Mouse (Mus musculus) kidney, postnatal 14 days (tissue): Measurements from ENCODE around the gene Jak1.

Source experiments
- DNase-seq: peaks from one replicate; pipeline ENCODE4 v3.0.0; 2022; ENCODE audit warnings: mixed read lengths

Gene Jak1

GRCm38 (mm10) chr4:101182603-101183011, 82.5 kb downstream of the Jak1 start:
- peak; percentile 61 for DNase-seq

GRCm38 (mm10) chr4:101180681-101181080, 84.4 kb downstream of the Jak1 start:
- no peak for DNase-seq

GRCm38 (mm10) chr4:101179836-101180235, 85.2 kb downstream of the Jak1 start:
- no peak for DNase-seq

- no peak for DNase-seq
These were observed 86.0 kb downstream of the Jak1 start for GRCm38 (mm10) chr4:101179076-101179475.

GRCm38 (mm10) chr4:101177796-101178195, 87.3 kb downstream of the Jak1 start:
- no peak for DNase-seq

GRCm38 (mm10) chr4:101176123-101176522, 89.0 kb downstream of the Jak1 start:
- DNase-seq = no peak

DNA sequence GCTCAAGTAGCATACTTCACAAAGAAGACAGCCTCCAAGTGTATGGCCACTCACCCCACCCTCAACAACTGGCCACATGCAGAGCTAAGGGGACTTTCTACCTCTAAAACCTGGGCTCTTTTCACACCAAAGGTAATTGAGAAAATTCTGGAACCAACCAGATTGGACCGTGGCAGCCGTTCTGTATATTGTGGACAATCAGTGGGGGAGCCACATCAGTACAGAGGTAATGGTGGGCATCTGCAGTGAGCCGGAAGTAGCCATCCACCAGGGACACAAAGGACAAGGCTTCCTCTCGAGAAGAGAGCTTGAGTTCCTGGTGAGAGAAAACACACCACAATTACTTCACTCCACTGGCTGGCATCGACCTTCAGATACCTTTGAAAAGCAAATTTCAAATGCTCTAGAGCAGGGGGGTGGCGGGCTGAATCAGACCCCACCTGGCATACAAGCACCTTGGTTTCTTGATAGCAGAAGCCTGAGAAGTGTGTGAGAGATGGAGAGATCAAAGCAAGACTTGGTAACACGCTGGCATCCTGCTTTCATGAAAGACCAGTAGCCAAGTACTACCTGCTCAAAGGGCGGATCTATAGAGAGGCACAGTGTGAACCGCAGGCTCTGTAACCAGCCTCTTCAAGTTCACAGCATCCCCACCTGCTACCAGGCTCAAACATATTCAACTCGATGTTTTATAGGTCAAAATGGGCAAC, 90.0 kb downstream of the Jak1 start:
- no peak for DNase-seq

DNA sequence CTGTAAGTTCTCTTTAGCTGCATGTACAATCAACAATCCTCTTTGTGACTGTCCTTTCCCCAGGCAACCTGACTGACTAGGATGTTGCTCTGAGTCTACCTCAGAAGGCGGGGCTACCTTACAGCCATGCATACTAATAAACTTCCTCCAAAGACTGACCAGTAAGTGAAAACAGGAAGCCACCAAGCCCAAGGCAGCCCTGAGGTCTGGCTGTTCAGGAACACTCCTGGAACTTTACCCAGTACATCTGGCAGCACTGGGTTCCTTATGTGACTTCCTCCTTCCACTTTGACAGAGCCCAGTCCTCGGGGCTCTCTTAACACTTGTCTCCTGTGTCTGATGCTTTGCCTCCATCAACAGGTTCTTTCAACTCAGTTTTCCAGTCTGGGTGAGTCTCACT, 92.3 kb downstream of the Jak1 start:
- no peak for DNase-seq

DNA sequence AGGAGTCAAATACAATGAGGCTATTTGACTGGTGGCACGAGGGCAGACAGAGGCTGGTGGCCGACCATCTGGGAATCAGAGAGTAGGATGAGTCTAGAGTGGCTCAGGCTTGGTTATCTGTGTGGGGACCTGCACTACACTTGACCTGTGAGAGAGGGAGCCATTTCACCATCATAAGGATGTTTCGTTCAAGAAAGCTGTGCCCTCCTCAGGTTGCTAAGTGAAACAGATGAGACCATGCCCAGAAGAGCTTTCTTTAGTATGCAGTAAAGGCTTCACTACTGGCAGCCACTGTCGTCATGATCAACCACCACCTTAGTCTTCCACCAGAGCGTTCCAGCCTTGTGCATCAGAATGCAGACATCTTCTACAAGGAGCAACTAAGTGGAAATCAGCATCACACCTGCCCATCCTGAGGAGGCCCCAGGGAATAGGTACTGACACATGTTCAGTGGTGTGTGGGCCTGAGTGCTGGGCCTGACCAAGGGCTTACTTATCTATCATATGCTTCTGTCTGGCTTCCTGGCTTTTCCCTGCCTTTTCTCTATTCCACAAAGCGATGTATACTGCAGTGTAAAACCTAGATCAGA, 96.8 kb downstream of the Jak1 start:
- DNase-seq = peak; percentile 68

GRCm38 (mm10) chr4:101167777-101168176, 97.3 kb downstream of the Jak1 start:
- DNase-seq = no peak

DNA sequence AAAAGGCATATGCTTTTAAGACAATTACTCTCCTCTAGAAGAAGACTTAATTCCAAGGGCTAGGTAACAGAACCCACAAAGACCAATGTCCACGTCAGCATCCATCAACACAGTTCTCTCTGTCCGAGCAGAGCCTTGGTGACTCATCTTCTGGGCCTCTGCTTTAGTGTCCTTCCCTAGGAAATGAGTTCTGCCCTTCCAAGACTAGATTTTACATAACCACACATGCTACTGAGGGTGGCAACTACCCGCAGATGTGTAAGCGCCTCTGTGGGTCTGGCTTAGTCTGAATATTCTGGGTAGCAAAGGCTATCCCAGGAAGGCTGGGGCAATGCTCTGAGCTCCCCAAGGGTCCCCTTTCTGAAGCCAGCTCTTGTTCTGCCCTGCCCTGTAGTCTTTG, 99.3 kb downstream of the Jak1 start:
- DNase-seq = no peak

DNA sequence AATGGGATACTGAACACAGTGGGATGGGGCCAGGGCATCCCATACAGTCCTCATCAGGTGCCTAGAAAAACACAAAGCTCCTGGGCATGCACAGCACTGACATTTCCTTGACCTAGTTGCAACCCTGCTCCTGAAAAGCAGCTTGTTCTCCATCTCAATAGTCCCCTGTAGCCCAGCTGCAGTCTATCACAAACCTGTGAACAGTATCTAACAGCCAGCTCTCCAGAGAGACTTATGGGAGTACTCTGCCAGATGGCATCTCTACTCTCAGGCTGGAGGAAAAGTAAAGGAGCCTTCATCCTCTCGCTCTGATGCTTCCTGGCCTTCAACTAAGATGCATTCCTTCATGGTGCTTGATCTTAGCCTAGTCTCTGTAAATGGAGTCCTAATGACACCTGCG, 100.4 kb downstream of the Jak1 start:
- no peak for DNase-seq

DNA sequence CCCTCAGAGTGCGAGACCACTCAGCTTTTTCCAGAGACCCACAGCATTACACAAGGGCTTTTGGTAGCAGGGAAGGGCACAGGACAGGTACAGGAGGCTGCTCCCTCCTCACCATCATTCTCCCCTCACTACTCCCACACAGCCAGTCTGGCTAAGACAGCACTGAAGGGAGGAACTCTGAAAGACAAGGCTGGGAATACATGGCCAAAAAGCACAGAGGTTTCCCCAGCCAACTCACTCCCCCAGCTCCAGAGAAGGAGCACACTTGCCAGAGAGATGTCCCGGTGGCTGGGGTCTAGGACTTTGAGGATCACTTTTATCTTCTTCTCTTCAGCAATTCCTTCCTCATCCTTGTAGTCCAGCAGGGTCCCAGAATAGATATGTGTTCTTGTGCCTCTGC, 100.9 kb downstream of the Jak1 start:
- DNase-seq = no peak

GRCm38 (mm10) chr4:101160821-101161220, 104.3 kb downstream of the Jak1 start:
- DNase-seq = no peak

GRCm38 (mm10) chr4:101159191-101159764, 105.8 kb downstream of the Jak1 start:
- DNase-seq = no peak

DNA sequence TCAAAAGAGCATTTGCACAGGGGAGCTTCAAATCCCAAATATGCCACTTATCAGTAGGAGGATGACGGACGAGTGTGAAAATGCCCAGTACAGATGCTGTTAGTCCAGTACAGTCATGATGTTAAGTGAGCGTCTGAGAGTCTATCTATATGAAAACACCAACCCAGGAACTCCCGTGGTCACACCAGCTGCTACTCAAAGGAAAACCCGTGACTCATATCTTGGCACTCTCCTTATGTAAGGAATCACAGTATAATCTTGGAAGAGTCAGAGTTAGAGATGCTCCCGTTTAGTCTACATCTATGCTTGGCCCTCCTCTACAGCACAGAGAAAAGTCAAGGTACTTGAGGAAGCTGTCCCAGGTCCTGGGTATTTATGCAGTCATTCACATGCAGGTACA, 106.8 kb downstream of the Jak1 start:
- DNase-seq = no peak

DNA sequence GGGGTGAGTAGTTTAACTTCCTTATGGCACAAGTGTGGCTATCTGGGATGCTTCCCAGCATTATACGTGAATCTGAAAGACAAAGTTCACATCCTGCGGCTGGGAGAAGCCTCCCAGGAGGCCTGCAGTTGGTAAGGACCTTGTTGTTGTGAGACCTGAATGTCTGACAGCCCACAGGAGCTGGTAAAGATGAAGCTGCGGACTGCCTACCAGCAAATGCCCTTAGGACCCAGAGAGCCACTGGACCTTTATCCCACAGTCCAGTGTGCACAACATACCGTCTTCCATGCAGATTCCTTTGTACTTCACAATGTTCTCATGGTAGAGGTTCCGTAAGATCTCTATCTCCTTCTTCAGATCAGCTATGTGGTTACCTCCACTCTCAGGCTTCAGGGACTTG, 107.6 kb downstream of the Jak1 start:
- peak; percentile 56 for DNase-seq

- no peak for DNase-seq
These were observed 109.5 kb downstream of the Jak1 start for GRCm38 (mm10) chr4:101155541-101155940.

- no peak for DNase-seq
These were observed 118.0 kb downstream of the Jak1 start for GRCm38 (mm10) chr4:101146891-101147655.

DNA sequence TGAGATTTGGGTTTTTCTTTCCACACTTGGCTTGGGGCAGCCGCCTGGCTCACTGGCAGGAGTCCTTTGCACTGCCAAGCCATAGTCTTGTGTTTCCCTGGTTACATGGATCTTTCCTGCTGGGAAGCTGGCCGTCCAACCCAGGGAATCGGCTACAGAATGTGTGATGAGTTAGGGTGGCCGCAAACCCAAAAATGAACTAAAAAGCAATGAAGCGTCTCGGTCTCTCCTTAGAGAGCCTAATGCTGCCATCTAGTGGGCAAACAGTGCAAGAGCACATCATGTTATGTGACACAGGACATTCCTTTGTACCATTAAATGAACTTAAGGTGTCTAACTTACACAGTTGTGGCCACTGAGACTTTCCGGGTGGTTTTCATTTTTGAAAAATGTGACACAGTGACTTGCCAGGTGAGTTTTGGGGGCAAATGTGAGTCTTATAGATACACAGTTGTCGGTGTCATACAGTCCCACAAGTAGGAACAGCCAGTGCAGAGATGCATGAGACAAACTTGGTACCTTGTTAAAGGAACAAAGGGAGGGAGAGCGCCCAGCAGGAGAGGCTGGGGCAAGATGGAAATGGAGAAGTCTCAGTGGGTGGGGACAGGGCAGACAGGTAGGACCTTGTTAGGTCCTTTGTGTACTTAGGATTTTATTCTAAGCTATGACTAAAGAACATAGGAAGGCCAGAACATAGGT, 118.9 kb downstream of the Jak1 start:
- DNase-seq = peak; percentile 76

DNA sequence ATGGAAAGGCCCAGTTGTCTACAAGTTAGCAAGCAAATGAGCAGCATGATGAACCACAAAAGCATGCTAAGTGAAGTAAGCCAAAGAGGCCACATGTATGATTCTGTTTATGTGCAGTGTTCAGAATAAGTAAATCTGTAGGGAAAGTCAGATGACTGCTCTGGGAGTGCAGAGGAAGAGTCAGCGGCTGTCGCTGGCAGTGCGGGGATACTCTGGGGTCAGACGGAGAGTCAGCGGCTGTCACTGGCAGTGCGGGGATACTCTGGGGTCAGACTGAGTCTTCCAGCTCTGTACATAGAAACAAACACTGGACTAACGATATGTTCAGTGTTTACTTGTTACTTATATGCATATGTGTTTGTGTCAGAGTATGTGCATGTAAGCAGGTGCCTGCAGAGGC, 120.3 kb downstream of the Jak1 start:
- DNase-seq = no peak

GRCm38 (mm10) chr4:101144361-101144760, 120.7 kb downstream of the Jak1 start:
- no peak for DNase-seq

DNA sequence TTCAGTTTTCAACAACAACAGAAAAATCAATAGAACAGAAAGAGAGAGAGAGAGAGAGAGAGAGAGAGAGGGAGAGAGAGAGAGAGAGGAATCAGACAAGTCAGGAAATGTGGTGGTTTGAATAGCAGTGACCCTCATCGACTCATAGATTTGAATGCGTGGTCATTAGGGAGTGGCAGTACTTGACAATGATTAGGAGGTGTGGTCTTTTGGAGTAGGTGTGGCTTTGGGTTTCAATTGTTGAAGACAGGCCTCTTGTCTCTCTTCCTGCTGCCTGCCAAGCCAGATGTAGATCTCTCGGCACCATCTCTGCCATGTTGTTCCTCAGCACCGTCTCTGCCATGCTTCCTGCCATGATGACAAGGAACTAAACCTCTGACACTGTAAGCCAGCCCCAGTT, 121.2 kb downstream of the Jak1 start:
- DNase-seq = no peak
